Mouse (Mus musculus) left cerebral cortex, postnatal 36 days (tissue): Measurements from ENCODE around the gene Nudt16l1. TPM values are rescaled to one million over a fixed set of nuclear protein-coding genes. Genes with fewer than 3 reads are reported as not detected.

Experiments
- DNase-seq, 2 experiments: peaks; one replicate each; pipeline ENCODE4 v3.0.0; 2021 to 2022; ENCODE audit warnings: low spot score in 2 of 2, mixed read lengths in 1 of 2
- intact Hi-C: fragments of 180-260 bp; cut with DNase I; formaldehyde crosslinking; loops from one replicate; pipeline ENCODE4 v1.15.1; 2025
- total RNA-seq, 2 experiments: library from RNA; stranded (reverse); gene quantifications; 2 replicates each; pipeline ENCODE4 v1.2.3; 2021

Nudt16l1 gene
- 10 to 100 TPM; 70.6 to 77.8 TPM for total RNA-seq

DNA sequence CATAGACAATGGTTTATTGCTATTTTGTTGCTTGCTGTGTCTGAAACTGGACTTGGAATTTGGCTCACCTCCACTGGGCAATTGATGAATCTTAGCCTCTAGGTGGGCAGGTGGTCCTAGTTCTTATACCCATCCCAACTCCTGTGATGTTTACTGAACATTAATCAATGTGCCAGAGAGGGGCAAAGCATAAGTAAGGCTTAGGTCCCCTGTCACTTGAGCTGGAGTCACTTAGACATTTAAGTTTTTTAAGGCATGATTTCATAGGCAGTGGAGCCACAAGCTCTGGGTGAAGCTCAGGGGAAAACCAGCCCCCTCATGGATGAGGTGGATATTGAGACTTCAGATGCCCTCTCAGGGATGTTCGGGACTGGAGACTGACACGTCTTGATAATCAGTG, at the start of gene Nudt16l1:
Gene Nudt16l1 (plus strand): TSS at position 301 of the 400 bp plus-strand sequence.
- intact Hi-C loops: no loop called here
- no peak for DNase-seq

DNA sequence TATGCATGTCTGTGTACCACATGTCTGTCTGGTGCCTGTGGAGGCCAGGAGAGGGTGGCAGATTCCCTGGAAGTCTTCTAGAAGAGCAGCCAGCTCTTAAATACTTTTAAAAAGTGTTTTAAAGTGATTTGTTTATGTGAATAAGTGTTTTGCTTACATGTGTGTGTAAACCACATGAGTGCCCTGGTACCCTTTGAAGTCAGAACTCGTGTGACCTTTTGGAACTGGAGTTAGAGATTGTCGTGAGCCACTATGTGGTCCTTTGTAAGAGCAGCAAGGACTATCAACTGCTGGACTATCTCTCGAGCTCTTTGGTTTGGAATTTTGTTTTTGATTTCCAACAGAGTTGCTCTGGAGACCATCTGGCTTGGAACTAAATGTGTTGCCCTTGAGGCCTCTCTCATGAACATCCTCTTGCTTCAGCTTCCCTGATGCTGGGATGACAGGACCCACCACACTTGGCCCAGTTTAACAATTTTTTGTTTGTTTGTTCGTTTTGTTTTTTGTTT, 48.3 kb upstream of the Nudt16l1 start:
- intact Hi-C loops: no loop called here
- no peak for DNase-seq

DNA sequence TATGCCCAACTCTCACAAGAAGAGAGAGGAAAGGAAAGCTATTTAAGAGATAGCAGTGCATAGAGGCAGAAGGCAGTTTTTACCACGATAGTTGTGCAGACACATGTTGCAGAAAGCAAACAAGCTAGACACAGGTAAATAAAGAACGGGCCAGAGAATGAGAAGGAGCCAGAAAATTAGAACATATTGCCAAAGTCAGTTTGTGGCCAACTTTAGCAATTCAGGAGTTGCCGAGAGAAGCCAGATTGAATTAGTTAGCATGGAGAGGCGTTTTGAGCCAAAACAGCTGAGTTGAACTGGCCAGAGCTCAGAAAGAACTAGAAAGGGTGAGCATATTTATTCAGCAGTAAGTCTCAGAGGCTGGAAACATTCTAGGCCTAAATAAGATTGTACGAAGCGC, 46.4 kb upstream of the Nudt16l1 start:
- no peak for DNase-seq
- intact Hi-C loops: no loop called here

DNA sequence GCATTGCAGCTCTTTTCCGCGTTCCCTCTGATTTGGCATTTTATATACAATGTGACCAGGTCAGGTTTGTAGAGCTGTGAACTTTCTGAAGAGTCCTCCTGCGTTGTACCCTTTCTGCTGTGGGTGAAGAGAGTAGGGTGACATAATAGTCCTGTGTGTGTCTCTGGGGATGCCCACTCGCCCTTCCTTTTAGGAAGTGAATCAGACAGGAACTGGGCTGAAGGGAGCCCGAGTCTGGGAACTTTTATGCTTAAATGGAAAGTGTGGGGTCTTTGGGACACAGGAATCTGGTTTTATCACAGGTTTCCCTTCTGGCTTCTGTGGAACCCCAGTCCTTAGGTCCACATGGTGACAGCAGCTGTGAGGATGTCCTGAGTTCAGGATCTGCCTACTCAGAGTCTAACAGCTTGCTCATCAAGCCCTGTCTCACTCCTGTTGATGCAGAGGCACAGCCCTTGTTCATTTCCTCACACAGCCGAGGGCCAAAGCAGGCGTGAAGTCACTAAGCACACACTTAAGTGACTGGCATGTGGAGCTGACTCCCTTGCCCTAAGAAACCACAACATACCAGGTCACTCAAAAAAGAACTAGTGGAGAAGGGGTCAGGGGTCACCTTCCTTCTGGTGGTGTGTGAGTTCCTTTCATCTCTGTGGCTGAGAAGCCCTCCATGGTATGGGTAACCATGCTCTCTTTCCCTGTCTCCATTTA, 44.2 kb upstream of the Nudt16l1 start:
- intact Hi-C loops: no loop called here
- no peak for DNase-seq

DNA sequence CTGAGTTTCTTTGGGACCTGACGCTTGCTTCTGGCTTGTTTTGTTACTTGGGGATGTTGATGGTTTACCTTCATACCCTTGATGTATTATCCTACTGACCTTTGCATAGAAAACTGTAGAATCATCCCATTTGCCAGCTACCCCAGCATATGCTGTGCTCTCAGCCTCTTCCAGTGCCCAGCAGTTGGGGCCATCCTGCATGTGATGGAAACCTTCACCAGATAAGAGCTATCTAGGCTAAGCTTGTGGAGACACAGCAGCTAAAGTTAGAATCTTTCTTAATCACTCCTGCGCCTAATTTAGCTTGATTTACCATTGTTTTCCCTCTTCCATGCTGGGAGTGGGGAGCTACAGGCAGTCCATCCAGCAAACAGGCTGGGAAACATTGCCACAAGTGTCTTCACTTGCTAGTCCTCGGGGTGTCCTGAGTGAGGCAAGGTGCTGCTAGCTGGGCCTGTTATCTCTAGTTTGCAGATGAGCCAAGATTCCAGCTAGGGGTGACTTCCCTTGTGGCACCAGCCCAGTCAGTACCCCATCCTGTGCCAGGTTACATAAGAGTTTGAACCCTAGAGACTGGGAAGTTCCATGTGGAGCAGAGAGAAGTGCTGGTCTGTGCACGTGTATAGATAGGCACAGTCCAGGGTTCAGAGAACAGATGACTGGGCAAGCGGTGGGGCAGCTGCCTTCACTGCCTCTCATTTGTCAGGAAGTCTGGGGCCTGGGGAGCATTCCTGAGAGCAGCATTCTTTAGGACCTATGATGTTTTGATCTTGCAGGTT, 42.1 kb upstream of the Nudt16l1 start:
- DNase-seq: no peak
- intact Hi-C loops: no loop called here

DNA sequence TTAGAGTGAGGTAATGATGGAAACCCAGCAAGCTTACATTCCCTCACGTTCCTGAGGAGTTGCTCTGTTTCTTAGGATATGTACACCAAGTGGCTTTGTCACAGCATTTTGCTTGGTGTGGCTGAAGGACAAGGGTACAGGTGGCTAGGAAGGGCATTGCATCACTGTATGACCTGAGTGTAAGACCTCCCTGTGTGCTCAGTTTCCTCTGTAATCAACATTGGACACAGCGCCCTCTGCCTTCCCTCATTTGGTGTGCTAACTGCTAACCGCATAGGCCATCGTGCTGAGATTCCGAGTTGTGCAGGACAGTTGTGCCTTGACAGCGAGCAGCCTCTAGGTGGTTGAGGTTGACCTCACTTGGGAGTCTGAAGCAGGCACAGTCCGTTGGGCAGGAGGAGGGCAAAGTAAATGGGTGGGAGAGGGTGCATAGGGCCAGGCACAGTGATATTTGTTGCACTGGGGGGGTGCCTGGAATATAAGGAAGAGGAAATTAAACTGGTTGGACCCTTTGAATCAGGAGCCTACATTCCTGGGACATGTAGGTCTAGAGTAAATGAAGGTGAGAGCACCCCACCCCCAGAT, 41.3 kb upstream of the Nudt16l1 start:
- intact Hi-C loops: no loop called here
- no peak for DNase-seq

DNA sequence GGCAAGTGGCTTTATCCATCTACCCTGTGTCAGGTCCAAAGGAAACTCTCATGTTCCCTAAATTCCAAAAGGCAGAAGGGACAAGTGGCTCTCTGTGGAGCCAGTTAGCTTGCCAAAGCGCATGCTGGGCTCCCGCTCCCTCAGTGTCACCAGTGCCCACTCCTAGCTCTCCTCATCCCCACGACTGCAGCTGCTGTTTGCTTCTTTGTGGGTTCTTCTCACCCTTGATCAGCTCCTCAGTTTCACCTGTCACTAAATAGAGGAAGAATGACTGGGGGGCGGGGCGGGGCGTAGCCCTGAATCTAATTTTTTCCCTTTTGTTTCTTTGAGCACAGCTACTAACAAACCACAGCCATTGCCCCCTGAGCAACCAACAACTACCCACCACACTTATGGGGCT, 39.7 kb upstream of the Nudt16l1 start:
- intact Hi-C loops: no loop called here
- no peak for DNase-seq

DNA sequence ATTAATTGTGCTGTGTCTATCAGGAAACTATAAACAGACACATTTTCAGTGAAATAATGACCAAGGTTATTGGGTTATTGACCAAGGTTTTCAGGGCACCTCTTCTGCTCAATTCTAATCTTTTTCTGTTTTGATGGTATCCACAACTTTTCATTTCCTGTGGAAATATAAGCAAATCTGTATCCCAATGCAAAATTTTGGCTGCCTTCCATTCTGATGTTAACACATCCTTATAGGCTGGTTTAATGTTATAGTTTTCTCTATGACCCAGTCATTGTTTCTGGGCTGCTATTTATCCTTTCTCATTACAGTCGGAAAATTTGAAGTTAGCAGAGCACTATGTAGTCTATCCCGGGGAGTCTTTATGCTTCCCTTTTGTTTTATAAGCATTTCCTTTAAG, 38.9 kb upstream of the Nudt16l1 start:
- no peak for DNase-seq
- intact Hi-C loops: no loop called here

DNA sequence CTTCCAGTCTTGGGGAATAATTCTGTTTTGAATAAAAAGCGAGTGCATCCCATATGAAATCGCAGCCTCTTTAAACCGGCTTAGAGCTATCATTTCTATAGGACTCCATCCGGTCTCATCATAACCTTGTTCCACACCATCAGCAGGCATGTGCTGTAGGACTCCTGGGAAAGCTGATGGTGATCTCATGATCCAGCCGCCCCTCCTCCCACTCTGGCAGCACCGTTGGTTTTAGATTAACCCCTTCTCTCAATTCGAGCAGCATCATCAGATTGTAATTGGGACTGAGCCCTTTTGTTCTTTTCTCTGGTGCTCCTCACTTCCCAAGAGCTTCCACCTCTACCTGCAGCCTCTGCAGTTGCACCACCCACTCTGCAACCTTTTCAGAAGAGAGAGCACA, 37.4 kb upstream of the Nudt16l1 start:
- intact Hi-C loops: no loop called here
- DNase-seq: no peak

DNA sequence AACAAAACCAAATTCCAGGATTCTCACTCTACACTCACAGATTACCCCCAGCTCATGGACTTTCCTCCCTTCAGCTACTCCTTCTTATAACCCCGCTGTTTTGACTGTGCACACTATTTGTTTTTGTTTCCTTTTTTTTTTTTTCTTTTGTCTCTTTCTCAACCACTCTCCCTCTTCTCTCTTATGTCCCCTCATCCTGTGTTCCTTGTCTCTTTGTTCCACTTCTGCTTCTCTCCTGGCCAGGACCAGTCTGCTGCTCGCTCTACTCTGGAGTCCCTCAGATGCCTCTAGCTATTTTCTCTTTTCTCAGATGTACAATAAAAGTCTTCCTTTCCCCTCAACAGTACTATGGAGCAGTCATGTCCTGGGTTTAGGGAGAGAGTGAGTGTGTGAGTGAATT, 36.2 kb upstream of the Nudt16l1 start:
- intact Hi-C loops: no loop called here
- DNase-seq: no peak

DNA sequence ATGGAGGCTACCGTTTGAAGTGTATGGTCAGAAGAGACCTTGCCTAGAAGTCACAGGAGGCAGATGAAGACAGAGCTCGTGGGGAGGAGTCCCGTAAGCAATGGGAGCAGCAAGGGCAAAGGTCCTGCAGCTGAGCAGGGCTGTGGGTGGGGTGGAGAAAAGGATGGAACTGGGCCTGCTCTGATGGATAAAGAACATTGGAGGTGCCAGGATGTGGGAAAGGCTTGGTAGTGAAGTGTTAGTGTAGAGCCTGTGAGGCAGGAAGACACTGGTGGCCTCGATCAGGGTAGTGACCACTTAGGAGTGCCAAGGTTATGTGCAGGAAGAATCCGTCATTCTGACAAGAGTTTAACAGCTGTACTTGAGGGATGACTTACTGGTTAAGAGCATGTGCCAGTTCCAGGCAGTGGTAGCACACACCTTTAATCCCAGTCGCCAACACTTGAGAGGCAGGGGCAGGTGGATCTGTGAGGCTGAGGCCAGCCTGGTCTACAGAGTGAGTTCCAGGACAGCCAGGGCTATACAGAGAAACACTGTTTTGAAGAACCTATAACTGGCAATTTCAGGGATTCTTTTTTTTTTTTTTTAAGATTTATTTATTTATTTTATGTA, 35.0 kb upstream of the Nudt16l1 start:
- no peak for DNase-seq
- intact Hi-C loops: no loop called here

DNA sequence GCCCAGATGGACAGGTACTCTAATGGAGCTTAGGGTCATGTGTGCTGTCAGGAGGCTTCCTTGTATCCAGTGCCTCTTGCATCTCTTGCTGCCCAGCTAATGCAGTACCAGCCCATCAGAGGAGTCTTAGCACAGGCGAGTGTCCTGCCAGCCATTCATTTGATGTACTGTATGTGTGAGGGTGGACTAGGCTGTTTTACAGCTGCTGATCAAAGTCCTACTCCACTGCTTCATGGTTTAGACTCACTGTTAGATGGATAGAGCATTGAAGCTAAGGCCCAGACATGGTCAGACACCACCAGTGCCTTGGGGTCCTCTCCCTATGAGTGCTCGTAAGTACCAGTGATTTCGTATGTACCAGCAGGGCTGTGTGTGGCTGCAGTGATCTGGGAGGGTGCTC, 33.7 kb upstream of the Nudt16l1 start:
- intact Hi-C loops: no loop called here
- no peak for DNase-seq

DNA sequence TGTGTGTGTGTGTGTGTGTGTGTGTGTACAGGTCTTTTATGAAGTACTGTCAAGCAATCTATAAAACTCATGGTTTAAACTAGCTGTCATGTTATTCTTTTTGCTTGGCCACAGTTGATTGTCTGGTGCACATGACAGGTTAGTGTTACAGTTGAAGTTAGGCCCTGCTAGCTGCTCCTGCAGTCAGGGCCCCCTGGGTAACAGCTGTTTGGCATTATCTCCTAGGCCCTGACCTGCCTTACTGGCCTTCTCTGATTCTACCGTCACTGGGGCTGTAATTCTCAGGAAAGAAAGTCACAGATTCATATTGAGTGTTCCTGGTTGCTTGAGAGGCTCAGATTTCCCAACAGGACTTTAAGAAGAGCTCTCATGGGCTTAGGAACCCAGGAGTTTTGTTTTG, 33.0 kb upstream of the Nudt16l1 start:
- DNase-seq: no peak
- intact Hi-C loops: no loop called here

DNA sequence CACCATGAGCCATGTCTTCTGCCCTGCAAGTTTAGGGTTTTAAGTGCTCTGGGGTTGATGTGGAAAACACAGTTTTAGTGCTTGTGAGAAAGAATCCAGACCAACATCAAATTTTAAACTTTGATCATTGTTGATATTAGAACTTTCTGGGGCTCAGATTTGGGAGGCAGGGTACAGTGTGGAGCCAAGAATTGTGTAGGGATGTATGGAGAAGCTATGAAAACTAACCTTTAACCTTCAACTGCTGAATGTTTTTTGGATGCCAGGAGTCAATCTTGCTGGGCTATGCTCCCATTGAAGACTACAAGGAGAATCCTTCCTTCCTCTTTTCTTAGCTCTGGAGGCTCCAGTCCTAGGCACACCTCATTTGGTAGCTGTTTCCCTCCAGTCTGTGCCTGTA, 32.0 kb upstream of the Nudt16l1 start:
- no peak for DNase-seq
- intact Hi-C loops: no loop called here

DNA sequence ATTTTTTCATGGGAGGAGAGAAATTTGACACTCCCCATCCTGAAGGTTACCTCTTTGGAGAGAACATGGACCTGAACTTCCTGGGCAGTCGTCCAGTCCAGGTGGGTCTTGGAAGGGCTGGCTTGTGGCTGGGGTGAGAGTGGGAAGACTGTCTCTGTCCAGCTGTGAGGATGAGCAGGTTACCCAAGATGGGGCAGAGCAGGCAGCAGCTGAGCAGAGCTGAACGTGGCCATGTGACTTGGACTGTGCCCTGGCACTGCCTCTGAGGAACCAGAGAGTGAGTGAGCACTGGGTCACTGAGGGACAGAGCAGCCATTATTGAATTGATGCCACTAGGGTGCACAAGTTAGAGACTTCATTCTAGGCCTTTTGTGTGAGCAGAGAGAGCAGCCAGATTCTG, 31.2 kb upstream of the Nudt16l1 start:
- intact Hi-C loops: no loop called here
- no peak for DNase-seq

DNA sequence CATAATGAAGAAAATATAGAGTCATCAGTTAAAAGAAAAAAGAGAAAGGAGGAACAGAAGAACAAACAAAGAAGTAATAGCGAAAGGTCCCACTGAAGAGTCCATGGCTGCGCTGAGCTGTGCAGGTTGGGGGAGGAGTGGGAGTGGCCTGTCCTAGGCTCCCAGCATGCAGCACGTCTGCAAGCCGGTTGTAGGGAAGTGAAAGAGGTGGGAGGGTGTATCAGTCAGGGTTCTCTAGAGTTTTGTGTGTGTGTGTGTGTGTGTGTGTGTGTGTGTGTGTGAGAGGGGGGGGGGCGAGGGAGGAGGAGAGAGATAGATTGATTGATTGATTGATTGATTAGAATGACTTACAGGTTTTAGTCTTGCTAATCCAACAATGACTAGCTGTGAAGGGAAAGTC, 30.6 kb upstream of the Nudt16l1 start:
- no peak for DNase-seq
- intact Hi-C loops: no loop called here

DNA sequence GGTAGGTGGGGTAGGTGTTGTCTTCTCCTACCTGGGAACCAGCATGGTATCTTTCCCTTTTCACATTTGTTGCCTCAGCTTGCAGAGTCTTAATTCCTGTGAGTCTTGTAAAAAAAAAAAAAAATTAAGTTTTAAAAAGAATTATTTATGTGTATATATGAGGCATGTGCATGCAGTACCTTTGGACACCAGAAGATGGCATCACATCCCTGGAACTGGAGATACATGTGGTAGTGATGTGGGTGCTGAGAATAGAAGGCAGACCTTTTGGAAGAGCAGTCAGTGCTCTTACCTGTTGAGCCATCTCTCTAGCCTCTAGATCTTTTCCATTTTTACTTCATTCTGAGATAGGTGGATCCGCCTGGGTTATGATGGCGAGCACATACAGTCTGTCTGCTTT, 28.8 kb upstream of the Nudt16l1 start:
- intact Hi-C loops: no loop called here
- DNase-seq: no peak

DNA sequence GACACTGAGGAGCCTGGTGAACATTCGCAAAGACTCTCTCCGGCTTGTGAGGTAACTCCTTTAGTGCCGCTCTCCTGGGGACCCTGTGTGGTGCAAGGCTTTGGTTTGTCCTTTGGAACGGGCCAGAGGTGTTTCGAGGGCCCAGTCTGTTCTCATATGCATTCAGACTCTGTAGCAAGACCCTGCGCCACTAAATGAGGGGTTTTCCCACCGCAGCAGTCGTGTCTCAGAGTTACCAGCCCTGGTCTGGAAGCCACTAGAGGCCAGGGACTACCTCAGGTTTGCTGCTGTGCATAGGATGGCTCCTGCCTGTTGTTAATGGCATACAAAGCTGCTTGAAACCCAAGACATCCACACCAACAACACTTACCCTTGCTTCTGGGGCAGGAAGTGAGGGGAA, 27.8 kb upstream of the Nudt16l1 start:
- no peak for DNase-seq
- intact Hi-C loops: no loop called here

DNA sequence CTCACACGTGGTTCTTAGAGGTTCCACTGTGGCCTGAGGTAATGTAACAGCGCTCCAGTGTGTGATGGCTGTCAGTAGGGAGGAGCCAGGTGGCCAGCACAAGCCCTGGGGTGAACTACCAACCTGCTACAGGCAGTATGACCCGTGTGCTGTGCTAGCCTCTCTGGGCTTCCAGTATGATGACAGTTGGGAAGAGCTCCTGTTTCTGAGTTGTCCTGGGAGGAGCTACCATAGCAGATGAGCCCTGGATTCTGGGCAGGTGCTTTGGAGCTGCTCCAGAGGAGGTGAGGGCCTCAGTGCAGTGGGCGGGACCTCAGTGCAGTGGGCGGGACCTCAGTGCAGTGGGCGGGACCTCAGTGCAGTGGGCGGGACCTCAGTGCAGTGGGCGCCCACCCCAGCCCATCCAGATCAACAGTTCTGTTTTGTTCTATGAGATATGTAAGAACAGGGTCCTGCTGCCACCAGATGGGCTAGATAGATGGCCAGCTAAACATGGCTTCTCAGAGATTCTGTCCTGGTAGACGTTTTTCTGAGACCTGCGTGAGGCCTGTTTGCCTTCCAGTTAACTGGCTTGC, 26.4 kb upstream of the Nudt16l1 start:
- no peak for DNase-seq
- intact Hi-C loops: loop anchor here (2.0 kb wide), 2 partner anchors 25 to 33 kb away; partner anchors contain the start of gene Mgrn1
